Mouse (Mus musculus): Measurements from ENCODE around the gene Foxs1. TPM values are rescaled to one million over a fixed set of nuclear protein-coding genes. Genes with fewer than 3 reads are reported as not detected.

The Foxs1 gene
- polyA plus RNA-seq, 1 experiment from 2014 or later, result 4.9 TPM

DNA sequence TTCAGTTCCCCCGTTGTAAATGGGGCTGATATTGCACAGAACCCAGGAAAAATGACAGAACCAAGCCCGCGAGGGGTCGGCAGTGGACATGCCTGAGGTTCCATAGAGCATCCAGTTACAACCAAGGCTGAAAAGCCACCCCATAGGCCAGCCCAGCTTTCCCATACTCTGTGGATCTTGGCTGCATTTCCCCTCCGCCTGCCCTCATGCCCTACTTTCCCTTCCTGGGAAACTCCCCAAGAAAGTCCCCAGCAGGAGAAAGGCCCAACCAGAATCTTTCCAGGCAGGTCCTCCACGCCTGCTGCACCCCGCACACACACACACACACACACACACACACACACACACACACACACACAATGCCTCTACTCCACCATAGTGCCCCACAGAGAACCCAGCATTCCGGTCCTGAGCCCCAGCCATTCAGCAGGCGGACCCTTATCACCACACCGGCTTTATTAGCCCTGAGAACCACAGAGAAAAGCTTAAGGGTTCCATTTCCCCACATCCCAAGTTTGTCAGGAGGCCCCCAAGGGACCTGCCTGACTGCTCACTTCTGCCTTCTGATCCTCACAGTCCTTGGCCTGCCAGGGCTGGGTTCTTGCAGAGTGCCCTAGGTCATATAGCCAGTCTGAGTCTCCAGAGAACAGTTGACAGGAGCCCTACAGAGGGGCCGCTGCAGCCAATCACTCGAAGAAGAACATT, 1.4 kb downstream of the Foxs1 start:
- WGBS, result 75% methylated on average over 12 of the region's 12 CpGs
- Histone ChIP-seq H3K27ac (no peak overlapping the region), H3K4me2 (replicated peaks) (no peak overlapping the region), H3K4me3 (replicated peaks; ENCODE audit: low read length) (no peak overlapping the region), H3K9me3 (ENCODE audit: control insufficient read depth, low read length) (no peaks in the 10 kb centered on the region), H3K4me1 (replicated peaks; ENCODE audit: control insufficient read depth, insufficient read depth, low read length) (no peaks in the 10 kb centered on the region), H3K36me3 (replicated peaks; ENCODE audit: control insufficient read depth, insufficient read depth) (no peaks in the 10 kb centered on the region), H3K9ac (no peak overlapping the region), H3K27me3 (ENCODE audit: control insufficient read depth, insufficient read depth, low read length) (no peaks in the 10 kb centered on the region)
- no peak for ATAC-seq (ENCODE audit: low FRiP score)
- DNase-seq (ENCODE audit: low spot score), result no peak

DNA sequence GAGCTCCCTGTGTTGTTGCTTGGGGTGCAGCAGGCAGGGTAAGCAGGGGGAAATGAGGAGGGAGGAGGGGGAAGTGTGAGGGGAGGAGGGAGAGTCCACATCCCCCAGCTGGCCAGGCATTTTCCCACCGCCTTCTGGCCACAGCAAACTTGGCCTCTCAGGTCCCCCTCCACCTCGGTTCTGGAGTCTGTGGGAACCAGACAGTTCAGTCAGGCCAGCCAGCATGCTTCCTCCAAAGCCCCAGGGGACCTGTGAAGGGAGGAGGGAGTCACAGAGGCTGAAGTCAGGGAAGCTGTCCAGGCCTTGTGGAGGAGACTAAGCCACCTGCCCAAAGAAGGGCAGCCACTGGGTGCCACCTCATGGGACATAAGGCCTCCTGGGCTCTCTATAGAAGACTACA, 2.7 kb downstream of the Foxs1 start:
- Histone ChIP-seq H3K36me3 (replicated peaks; ENCODE audit: control insufficient read depth, insufficient read depth) (no peaks in the 10 kb centered on the region), H3K9me3 (ENCODE audit: control insufficient read depth, low read length) (no peaks in the 10 kb centered on the region), H3K4me1 (replicated peaks; ENCODE audit: control insufficient read depth, insufficient read depth, low read length) (no peaks in the 10 kb centered on the region), H3K9ac (no peak overlapping the region), H3K4me2 (replicated peaks) (no peak overlapping the region), H3K27ac (0 out of 2 replicates have a peak overlapping the region, but pooled peaks have one; percentile 12), H3K27me3 (ENCODE audit: control insufficient read depth, insufficient read depth, low read length) (no peaks in the 10 kb centered on the region), H3K4me3 (replicated peaks; ENCODE audit: low read length) (no peak overlapping the region)
- 42% methylated on average over 2 of the region's 2 CpGs for WGBS
- no peak for ATAC-seq (ENCODE audit: low FRiP score)
- DNase-seq (ENCODE audit: low spot score), result no peak

DNA sequence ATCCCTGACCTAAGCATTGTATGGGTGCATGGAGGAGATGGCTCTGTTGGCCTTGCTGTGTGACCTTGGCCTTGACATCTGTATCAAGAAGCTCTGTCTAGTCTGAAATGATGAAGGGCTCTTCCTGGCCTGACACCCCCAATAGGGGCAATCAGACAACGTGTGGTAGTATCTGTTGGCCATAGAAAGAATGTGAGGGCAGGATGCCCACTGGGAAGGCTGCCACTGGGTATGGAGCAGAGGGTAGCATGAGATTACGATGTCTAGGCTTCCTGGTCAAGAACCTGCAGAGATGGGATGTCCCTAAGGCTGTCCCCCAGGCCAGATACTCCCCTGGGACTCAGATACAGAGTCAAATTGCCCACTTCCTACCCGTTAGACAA, 4.0 kb downstream of the Foxs1 start:
- WGBS, result 72% methylated on average over 3 of the region's 3 CpGs
- Histone ChIP-seq H3K4me2 (replicated peaks) (no peak overlapping the region), H3K9ac (no peak overlapping the region), H3K9me3 (ENCODE audit: control insufficient read depth, low read length) (no peaks in the 10 kb centered on the region), H3K4me1 (replicated peaks; ENCODE audit: control insufficient read depth, insufficient read depth, low read length) (no peaks in the 10 kb centered on the region), H3K36me3 (replicated peaks; ENCODE audit: control insufficient read depth, insufficient read depth) (no peaks in the 10 kb centered on the region), H3K27ac (no peak overlapping the region), H3K4me3 (replicated peaks; ENCODE audit: low read length) (no peak overlapping the region), H3K27me3 (ENCODE audit: control insufficient read depth, insufficient read depth, low read length) (no peaks in the 10 kb centered on the region)
- ATAC-seq (ENCODE audit: low FRiP score) (no peak), DNase-seq (ENCODE audit: low spot score) (no peak)

DNA sequence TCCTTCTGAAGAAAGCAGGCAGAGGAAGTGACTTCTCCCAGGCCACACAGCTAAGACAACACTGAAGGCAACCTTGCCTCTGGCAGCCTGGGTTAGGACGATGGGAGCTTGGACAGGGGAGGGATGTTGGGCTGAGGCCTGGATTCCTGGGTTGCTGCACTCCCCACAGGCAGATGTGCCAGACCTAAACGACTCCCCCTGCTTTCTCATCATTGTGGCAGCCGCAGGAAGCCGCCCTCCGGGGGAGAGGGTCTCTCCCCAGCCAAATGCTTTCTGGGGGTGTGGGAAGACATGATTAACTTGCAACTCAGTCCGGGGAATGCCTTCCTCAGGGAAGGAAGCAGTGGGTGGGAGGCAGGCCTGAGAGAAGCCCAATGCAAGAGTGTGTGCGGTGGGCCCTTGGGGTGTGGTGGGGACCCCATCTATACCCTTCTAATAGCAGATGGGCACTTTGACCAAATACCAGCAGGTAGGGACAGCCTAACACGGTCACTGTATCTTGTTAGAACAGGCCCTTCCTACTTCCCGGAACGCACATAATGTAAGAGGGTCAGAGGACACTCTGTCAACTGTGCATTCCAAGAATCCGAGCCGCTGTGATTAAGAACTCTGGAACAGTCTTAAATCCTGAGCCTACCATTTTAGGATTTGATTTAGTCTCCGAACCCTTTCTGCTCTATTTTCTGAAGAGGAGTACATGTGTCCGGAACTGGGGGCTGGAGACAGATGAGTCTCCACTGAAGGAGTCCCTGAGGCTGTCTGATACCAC, 4.6 kb downstream of the Foxs1 start:
- Histone ChIP-seq H3K36me3 (replicated peaks; ENCODE audit: control insufficient read depth, insufficient read depth) (no peaks in the 10 kb centered on the region), H3K4me1 (replicated peaks; ENCODE audit: control insufficient read depth, insufficient read depth, low read length) (no peaks in the 10 kb centered on the region), H3K27me3 (ENCODE audit: control insufficient read depth, insufficient read depth, low read length) (no peaks in the 10 kb centered on the region), H3K9me3 (ENCODE audit: control insufficient read depth, low read length) (no peaks in the 10 kb centered on the region), H3K9ac (no peak overlapping the region), H3K27ac (no peak overlapping the region), H3K4me3 (replicated peaks; ENCODE audit: low read length) (no peak overlapping the region), H3K4me2 (replicated peaks) (no peak overlapping the region)
- DNase-seq (ENCODE audit: low spot score) (no peak), ATAC-seq (ENCODE audit: low FRiP score) (no peak)
- WGBS, result 57% methylated on average over 14 of the region's 14 CpGs

DNA sequence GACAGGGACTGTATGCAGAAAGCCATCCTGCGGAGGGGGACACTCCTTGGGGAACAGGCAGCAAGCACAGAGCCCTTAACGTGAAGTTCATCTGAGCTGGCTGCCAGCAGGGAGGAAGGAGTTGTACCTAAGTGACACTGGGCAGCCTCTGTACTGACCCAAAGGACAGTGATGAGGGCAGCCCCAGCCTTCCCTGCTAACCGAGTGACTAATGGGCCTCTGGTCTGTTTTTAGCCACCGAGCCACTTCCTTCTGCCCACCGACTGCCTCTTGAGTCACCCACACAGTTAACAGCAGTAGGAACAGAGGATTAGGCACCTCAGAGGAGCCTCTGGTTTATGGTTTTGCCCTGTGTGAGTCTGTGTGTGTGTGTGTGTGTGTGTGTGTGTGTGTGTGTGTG, 5.6 kb downstream of the Foxs1 start:
- no peak for ATAC-seq (ENCODE audit: low FRiP score)
- no peak overlapping the region for H3K4me2 ChIP-seq (replicated peaks)
- 68% methylated on average over 5 of the region's 5 CpGs for WGBS

DNA sequence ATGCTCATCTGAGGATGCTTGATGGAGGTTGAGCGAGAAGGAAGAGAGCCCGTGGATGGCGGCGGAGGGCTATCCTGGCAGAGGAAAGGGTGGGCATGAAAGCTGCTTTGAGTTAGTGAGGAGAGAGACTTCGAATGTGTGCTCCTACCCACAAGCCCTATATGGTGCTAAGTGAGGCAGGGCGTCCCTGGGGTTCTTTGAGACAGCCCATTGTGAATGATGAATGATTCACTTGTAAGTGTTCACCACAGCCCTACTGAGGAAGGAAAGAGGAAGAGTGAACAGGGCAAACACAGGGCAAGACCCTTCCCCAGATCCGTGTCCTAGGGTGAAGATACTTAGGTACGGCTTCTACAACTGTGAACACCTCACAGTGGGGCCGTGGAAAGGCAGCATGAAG, 6.1 kb downstream of the Foxs1 start:
- no peak overlapping the region for H3K4me3 ChIP-seq (replicated peaks; ENCODE audit: low read length)
- no peak overlapping the region for H3K4me2 ChIP-seq (replicated peaks)
- H3K27ac ChIP-seq, result no peak overlapping the region
- no peaks in the 10 kb centered on the region for H3K27me3 ChIP-seq (ENCODE audit: control insufficient read depth, insufficient read depth, low read length)
- H3K9ac ChIP-seq, result no peak overlapping the region
- no peak for DNase-seq (ENCODE audit: low spot score)
- ATAC-seq (ENCODE audit: low FRiP score), result no peak
- WGBS, result 73% methylated on average over 9 of the region's 9 CpGs
- no peaks in the 10 kb centered on the region for H3K36me3 ChIP-seq (replicated peaks; ENCODE audit: control insufficient read depth, insufficient read depth)
- no peaks in the 10 kb centered on the region for H3K4me1 ChIP-seq (replicated peaks; ENCODE audit: control insufficient read depth, insufficient read depth, low read length)
- no peaks in the 10 kb centered on the region for H3K9me3 ChIP-seq (ENCODE audit: control insufficient read depth, low read length)

More for the DNA sequence above, 5.6 kb downstream of the Foxs1 start:
- DNase-seq (ENCODE audit: low spot score), result no peak
- H3K27ac ChIP-seq, result no peak overlapping the region
- no peaks in the 10 kb centered on the region for H3K36me3 ChIP-seq (replicated peaks; ENCODE audit: control insufficient read depth, insufficient read depth)
- H3K4me3 ChIP-seq (replicated peaks; ENCODE audit: low read length), result no peak overlapping the region
- no peaks in the 10 kb centered on the region for H3K27me3 ChIP-seq (ENCODE audit: control insufficient read depth, insufficient read depth, low read length)
- H3K4me1 ChIP-seq (replicated peaks; ENCODE audit: control insufficient read depth, insufficient read depth, low read length), result no peaks in the 10 kb centered on the region
- H3K9me3 ChIP-seq (ENCODE audit: control insufficient read depth, low read length), result no peaks in the 10 kb centered on the region
- H3K9ac ChIP-seq, result no peak overlapping the region

DNA sequence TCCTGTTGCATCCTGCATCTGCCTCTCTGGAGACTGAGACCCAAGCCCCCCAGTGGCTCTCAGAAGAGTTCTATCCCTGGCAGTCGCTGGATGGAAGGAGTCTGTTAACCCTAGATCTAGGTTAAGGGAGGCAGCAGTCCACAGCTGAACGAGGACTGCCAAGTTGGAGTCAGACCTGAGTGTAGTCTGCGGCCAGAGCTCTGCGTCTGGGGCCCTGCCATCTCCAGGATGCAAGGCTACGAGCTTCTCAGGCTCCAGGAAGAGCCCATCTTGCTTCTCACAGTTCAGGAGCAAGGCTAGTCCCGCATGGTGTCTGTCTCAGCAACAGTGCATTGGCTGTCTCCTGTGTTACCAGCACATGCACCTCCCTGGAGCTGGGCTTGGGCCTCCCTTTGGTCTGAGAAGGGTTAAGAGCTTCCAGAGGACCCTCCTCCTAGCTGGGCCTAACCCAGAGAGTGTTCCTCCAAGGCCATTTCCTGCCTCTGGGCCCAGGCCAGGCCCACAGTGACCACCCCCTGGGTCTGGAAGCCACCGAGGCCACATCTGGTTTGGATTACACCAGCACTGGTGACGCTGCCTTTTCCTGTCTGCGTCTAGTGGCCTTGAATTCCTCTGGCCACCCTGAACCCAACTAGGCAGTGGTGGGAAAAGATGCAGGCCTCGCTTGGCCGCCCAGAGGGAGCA, 7.7 kb downstream of the Foxs1 start:
- 75% methylated on average over 11 of the region's 11 CpGs for WGBS
- no peak overlapping the region for H3K4me2 ChIP-seq (replicated peaks)
- no peak overlapping the region for H3K27ac ChIP-seq
- no peak overlapping the region for H3K9ac ChIP-seq
- no peaks in the 10 kb centered on the region for H3K4me1 ChIP-seq (replicated peaks; ENCODE audit: control insufficient read depth, insufficient read depth, low read length)
- H3K9me3 ChIP-seq (ENCODE audit: control insufficient read depth, low read length), result no peaks in the 10 kb centered on the region
- no peaks in the 10 kb centered on the region for H3K27me3 ChIP-seq (ENCODE audit: control insufficient read depth, insufficient read depth, low read length)
- H3K36me3 ChIP-seq (replicated peaks; ENCODE audit: control insufficient read depth, insufficient read depth), result no peaks in the 10 kb centered on the region
- ATAC-seq (ENCODE audit: low FRiP score) (no peak), DNase-seq (ENCODE audit: low spot score) (no peak)
- no peak overlapping the region for H3K4me3 ChIP-seq (replicated peaks; ENCODE audit: low read length)

DNA sequence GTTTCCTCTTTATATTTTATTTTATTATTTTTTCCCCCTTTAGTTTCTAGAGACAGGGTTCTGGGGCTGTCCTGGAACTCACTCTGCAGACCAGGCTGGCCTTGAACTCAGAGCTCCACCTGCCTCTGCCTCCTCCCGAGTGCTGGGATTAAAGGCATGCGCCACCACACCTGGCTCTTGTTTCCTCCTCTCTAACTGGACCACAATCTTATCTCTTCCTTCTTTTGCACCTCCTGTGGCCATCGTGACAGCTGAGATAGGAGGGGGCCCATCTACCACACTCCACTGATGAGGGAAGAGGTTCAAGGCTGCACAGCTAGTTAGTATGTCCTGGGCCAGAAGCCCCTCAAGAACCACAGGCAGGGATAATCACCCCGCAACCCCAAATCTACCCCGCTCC, 8.5 kb downstream of the Foxs1 start:
- no peaks in the 10 kb centered on the region for H3K4me1 ChIP-seq (replicated peaks; ENCODE audit: control insufficient read depth, insufficient read depth, low read length)
- H3K9ac ChIP-seq, result no peak overlapping the region
- H3K27ac ChIP-seq, result no peak overlapping the region
- 89% methylated on average over 5 of the region's 5 CpGs for WGBS
- H3K4me2 ChIP-seq (replicated peaks), result no peak overlapping the region
- ATAC-seq (ENCODE audit: low FRiP score), result no peak
- no peaks in the 10 kb centered on the region for H3K36me3 ChIP-seq (replicated peaks; ENCODE audit: control insufficient read depth, insufficient read depth)
- no peaks in the 10 kb centered on the region for H3K9me3 ChIP-seq (ENCODE audit: control insufficient read depth, low read length)
- DNase-seq (ENCODE audit: low spot score), result no peak
- no peak overlapping the region for H3K4me3 ChIP-seq (replicated peaks; ENCODE audit: low read length)
- H3K27me3 ChIP-seq (ENCODE audit: control insufficient read depth, insufficient read depth, low read length), result no peaks in the 10 kb centered on the region

DNA sequence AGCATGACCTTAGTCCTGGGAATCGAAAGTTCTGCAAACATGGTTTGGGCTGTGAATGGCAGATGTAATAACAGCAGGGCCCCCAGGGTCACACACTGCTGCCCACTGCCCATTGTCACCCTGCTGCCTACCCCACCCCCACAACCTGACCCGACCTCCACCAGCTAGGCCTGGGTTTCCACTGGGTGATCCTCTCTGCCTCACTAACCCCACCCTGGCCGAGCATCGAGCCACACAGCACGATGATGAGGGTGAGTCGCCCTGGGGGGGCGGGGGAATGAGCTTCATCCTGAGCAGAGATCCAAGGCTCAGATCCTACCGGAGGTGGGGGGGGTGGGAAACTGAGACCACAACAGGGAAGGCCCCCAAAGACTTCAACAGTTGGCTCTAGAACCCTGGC, 8.9 kb downstream of the Foxs1 start:
- DNase-seq (ENCODE audit: low spot score), result no peak
- 49% methylated on average over 8 of the region's 8 CpGs for WGBS

More for the DNA sequence above, 8.9 kb downstream of the Foxs1 start:
- no peak overlapping the region for H3K27ac ChIP-seq
- H3K9ac ChIP-seq, result no peak overlapping the region
- H3K4me3 ChIP-seq (replicated peaks; ENCODE audit: low read length), result no peak overlapping the region
- H3K4me1 ChIP-seq (replicated peaks; ENCODE audit: control insufficient read depth, insufficient read depth, low read length), result no peaks in the 10 kb centered on the region
- H3K9me3 ChIP-seq (ENCODE audit: control insufficient read depth, low read length), result no peaks in the 10 kb centered on the region
- H3K36me3 ChIP-seq (replicated peaks; ENCODE audit: control insufficient read depth, insufficient read depth), result no peaks in the 10 kb centered on the region
- H3K4me2 ChIP-seq (replicated peaks), result no peak overlapping the region
- ATAC-seq (ENCODE audit: low FRiP score), result no peak
- no peaks in the 10 kb centered on the region for H3K27me3 ChIP-seq (ENCODE audit: control insufficient read depth, insufficient read depth, low read length)

Data from hindbrain, embryonic 14.5 days (tissue).